Mouse (Mus musculus) spleen, adult 18-20 months (tissue): ENCODE results near the gene Rgs10.

ENCODE experiments used
- DNase-seq, 2 experiments: peaks; one replicate each; pipeline ENCODE4 v3.0.0; 2022; ENCODE audit warnings: mixed read lengths in 2 of 2

Gene Rgs10

DNA sequence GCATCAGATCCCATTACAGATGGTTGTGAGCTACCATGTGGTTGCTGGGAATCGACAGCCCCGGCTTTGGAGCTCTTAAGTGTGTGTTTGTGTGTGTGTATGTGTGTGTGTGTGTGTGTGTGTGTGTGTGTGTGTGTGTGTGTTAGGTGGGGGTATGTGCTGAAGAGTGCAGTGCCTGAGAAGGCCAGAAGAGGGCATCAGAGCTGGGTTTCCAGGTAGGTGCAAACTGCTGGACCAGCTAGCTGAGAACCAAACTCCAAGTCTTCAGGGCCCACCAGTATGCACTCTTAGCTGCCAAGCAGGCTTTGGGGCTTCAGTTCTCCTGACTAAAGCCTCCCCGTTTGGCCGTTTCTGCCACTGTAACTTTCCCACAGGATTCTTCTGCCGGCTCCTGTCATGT, 10.3 kb downstream of the Rgs10 start:
- no peak for DNase-seq

DNA sequence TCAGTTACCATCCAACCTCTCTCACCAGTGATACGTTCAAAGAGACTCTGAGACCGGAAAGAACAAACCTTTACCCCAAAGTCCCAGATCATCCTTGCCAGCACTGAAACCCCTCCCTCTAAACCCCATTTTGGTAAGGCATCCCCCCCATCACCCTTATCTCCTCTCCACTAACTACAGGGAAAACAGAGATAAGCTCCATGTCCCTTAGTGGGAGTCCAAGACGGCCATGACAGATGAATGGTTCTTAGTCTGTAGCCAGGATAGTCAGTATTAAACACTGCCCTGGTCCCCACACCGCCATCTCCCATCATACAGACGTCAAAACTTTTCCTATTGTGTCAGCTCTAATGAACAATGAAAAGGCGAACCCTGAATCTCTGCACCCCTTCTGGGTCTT, 14.6 kb downstream of the Rgs10 start:
- DNase-seq = no peak

- no peak for DNase-seq
These were observed 15.0 kb downstream of the Rgs10 start for GRCm38 (mm10) chr7:128403586-128403985.

GRCm38 (mm10) chr7:128403128-128403527, 15.4 kb downstream of the Rgs10 start:
- DNase-seq = no peak

- no peak for DNase-seq
These were observed 16.0 kb downstream of the Rgs10 start for GRCm38 (mm10) chr7:128402577-128402976.

DNA sequence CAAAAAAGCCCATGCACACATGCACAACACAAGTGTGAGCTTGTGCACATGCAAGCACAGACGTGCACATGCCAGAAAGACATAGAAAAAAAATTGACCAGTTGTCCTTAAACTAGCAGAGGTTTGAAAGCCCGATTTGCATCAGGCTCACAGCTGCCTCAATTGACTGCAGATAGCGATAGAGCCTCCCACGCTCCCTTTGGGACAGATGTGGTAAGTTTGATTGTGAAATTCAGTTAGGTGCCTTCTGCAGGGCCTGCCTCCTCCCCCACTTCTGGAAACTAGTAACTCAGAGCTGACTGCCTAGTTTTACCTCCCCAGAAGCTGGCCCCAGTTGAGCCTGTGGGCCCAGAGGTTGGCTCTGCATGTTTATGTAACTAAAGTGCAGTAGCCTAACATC, 19.9 kb downstream of the Rgs10 start:
- DNase-seq = no peak

GRCm38 (mm10) chr7:128397066-128397465, 21.5 kb downstream of the Rgs10 start:
- no peak for DNase-seq

DNA sequence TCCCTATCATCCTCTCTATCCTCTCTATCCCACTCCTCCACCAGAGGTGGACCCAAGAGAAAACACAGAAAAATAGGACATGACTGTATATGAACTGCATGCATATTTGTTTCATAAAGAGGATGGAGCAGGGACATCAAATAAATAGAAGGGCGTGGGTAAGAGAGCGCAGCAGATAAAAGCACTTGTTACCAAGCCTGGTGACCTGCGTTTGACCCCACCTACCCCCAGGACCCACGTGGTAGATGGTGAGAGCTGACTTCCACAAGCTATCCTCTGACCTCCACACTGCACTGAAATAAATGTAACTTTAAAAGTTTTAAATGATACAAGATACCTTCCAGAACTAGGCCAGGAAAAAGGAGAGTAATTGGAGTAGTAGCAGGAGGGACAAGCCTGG, 24.8 kb downstream of the Rgs10 start:
- no peak for DNase-seq

DNA sequence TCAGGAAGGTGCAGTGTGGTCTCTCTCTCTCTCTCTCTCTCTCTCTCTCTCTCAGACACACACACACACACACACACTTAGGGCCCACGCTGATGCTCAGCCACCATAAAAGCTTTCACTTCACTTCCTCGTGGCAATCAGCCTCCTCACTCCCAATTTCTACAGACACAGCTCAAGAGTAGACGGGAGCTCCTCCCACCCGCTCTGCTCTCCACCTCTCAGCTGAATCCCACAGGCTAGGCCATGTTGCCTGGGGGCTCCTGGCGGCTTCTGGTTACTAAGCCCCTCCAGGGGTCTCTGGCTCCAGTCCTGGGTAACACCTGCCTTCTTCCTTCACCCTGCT, 25.6 kb downstream of the Rgs10 start:
- no peak for DNase-seq

DNA sequence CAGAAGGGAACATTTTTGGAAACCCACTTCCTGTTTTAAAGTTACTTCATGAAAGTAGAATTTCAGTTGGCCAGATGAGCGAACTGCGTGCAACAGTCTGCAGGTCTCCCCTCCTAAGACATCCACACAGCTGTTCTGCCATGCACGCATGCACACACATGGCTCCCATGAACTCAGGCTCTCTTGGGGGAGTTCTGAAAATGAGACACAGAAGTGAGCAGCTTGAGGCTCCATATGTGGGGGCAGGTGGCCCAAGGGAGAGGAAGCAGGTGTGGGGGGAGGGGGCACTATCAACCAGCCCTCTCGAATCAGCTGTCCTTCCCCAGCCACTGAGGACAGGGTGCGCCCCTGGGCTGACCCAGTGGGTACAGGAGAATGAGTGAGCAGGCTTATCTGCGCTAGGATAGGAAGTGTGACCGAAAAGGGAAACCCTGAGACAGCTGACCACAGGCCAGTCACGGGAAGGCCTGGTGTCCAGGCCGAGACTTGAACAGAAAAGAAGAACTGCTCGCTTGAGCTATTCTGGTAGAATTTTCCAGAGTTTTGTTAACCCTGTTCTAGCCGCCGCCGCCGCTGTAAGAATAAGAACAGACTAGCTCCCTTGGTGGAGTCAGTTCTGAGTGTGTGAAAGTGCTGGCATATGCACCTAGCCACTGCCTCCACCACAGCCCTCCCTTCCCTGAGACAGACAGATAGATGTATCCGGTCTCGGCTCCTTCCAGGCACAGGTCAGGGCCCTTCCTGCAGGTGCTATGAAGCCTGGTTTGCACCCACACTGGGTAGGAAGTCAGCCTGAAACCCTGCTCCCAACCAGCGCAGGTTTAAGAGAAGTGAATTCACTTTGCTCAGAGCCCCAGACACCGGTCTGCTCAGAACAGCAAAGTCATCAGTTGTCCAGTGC, 26.2 kb downstream of the Rgs10 start:
- DNase-seq = peak; percentile 64 to 65

- no peak for DNase-seq
These were observed 27.1 kb downstream of the Rgs10 start for GRCm38 (mm10) chr7:128391267-128392057.

- DNase-seq = no peak
These were observed 29.6 kb downstream of the Rgs10 start for GRCm38 (mm10) chr7:128388968-128389367.

- DNase-seq = no peak
These were observed 34.7 kb downstream of the Rgs10 start for GRCm38 (mm10) chr7:128383726-128384463.

DNA sequence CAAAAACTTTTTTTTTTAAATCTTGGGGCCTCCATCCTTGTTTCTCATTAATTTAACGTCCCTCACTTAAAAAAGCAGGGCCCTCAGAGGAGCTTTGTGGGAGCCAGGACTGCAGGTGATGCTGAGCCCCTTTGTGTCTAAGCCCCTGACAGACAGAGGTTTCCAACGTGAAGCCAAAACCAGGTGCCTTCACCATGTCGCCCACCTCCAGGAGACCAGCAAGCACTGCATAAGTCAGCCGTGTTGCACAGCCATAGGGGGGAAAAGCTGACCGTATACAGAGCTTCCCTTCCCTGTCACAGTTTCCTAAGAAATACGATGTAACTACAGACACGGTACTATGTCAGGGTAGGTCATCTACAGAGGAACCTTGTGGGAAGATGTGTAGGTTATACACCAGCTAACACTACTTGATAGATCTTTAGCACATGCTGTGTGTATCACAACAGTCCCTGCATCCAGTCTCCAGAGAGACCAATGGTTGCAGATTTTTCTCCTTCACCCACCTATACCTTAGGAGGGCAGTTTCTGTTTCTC, 35.3 kb downstream of the Rgs10 start:
- DNase-seq = no peak

DNA sequence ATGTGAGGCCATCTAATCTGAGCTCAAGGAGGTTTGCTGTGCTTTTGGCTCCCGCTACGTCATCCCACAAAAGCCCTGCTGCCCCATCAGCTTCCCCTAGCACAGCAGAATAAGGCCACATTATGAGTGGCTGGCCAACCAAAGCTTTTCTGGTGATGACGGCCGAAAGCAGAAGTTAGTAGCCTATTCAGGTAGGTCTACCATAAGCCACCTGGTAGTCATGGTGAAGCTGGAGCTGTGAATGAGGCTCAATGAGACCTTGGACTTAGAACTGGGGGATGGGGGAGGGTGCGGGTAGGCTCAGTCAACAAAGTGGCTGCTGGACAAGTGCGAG, 36.1 kb downstream of the Rgs10 start:
- DNase-seq = no peak

GRCm38 (mm10) chr7:128381811-128382526, 36.6 kb downstream of the Rgs10 start:
- no peak for DNase-seq

GRCm38 (mm10) chr7:128381001-128381400, 37.6 kb downstream of the Rgs10 start:
- DNase-seq = no peak

DNA sequence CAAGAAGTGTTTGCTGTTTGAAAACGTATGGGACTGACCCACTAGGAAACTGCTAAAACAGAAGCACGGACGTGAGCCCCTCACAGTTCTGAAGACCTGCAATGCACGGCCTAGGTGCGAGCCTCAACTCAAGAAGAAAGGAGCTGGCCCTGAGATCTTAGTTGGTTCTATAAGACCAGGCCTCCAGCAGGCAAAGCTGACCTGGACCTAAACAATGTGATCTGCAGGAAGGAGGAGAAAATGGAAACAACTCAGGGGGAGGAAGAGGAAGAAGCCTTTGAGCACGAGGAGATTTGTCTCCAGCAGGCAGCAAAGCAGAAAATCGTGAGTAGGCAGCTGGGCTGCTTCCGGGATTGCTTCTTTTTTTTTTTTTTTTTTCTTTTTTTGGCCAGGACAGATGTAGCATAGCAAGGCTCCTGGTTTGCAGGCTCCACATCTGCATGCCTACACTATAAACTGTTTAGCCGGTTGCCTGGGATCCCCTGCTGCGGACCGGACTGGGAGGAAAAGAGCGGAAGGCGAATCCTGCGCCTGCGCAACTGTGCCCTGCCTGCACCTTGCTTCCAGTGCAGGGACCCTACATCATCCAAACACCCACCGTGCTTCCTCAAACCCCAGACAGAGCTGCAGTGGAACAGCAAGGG, 39.3 kb downstream of the Rgs10 start:
- DNase-seq = no peak

DNA sequence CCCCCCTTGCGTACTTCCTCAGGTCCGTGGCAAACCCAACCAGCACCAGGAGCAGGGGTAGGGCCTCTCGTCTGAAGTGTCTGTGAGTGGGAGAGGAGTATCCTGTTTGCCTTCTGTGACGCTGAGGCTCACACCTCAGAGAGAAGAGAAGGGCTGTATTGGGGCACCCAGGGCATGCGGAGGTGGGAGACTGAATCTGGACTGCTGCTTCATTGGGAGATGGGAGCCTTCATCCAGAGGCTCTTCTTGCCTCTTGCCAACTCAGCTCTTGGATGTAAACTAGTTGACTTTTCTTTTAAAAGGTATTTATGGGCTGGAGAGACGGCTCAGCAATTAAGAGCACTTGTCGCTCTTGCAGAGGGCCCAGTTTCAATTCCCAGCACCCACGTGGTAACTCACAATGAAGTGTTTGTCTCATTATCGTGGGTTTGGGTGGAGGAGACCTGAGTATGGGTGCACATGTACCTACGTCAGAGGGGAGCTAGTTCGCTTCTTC, 42.3 kb downstream of the Rgs10 start:
- no peak for DNase-seq

DNA sequence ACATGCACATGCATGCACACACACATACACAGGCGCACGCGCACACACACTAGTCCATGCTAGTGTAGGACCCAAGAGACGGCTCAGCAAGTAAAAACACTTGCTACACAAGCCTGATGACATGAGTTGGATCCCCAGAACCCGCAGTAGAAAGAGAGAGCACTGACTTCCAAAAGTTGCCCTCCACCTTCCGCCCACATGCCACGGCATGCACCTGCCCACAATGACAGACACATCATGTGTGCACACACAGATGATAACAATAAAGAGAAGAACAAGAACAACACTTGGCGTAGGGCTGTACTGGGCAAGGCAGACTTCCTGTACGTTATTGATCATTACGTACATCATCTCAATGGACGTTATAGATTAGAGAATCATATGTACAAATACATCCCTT, 44.4 kb downstream of the Rgs10 start:
- DNase-seq = no peak

- DNase-seq = no peak
These were observed 44.8 kb downstream of the Rgs10 start for GRCm38 (mm10) chr7:128373751-128374150.

- DNase-seq = peak; percentile 35 to 67
These were observed 46.2 kb downstream of the Rgs10 start for GRCm38 (mm10) chr7:128372331-128372730.
